Mouse (Mus musculus) left cerebral cortex, adult 9 months (tissue): ENCODE results near the gene Bcl2l15.
A peak's percentile ranks its signal among the peaks of the same experiment; 100 is the strongest.

Experiments
- DNase-seq, 2 experiments: peaks; one replicate each; pipeline ENCODE4 v3.0.0; 2022; ENCODE audit warnings: low spot score in 2 of 2

Bcl2l15 gene

GRCm38 (mm10) chr3:103868008-103868407 is 35.6 kb downstream of the Bcl2l15 start:
- no peak for DNase-seq

- no peak for DNase-seq
Measured at GRCm38 (mm10) chr3:103872663-103873098, 40.3 kb downstream of the Bcl2l15 start.

GRCm38 (mm10) chr3:103874329-103874728 is 41.9 kb downstream of the Bcl2l15 start:
- DNase-seq = no peak

GRCm38 (mm10) chr3:103885946-103886345 is 53.5 kb downstream of the Bcl2l15 start:
- no peak for DNase-seq

GRCm38 (mm10) chr3:103887581-103887980 is 55.2 kb downstream of the Bcl2l15 start:
- peak in 1 of 2 experiments; percentile 47 for DNase-seq

- no peak for DNase-seq
Measured at GRCm38 (mm10) chr3:103893374-103893773, 61.0 kb downstream of the Bcl2l15 start.
